Mouse (Mus musculus) bone marrow, adult 2 months (tissue): Measurements from ENCODE around the gene Fam102a. TPM values are rescaled to one million over a fixed set of nuclear protein-coding genes. Genes with fewer than 3 reads are reported as not detected.

ENCODE experiments used
- H3K27ac ChIP-seq: fragments of 200-500 bp; 2 replicates; pipeline ENCODE4 v1.5.1; 2012; ENCODE audit warnings: low read depth, mild to moderate bottlenecking, control low read depth, inconsistent platforms, low read length; ENCODE audit not compliant: control insufficient read depth, poor library complexity, insufficient read depth
- H3K4me1 ChIP-seq: fragments of 200-500 bp; 2 replicates; pipeline ENCODE4 v1.6.1; 2011; ENCODE audit warnings: low read length; ENCODE audit not compliant: control insufficient read depth, insufficient read depth
- H3K4me3 ChIP-seq: fragments of 200-500 bp; replicated peaks from 2 replicates; pipeline ENCODE3; 2011; ENCODE audit warnings: mild to moderate bottlenecking, low read depth, low read length, control low read depth; ENCODE audit not compliant: control insufficient read depth
- CTCF ChIP-seq: fragments of 200-500 bp; IDR thresholded peaks from 2 replicates; pipeline ENCODE4 v1.5.1; 2011; ENCODE audit warnings: low read length, control low read depth; ENCODE audit not compliant: control insufficient read depth, insufficient read depth
- POLR2A ChIP-seq: fragments of 200-500 bp; IDR thresholded peaks from 2 replicates; pipeline ENCODE4 v1.6.1; 2011; ENCODE audit warnings: low read depth, mild to moderate bottlenecking, control low read depth, low read length, borderline replicate concordance; ENCODE audit not compliant: control insufficient read depth
- WGBS: fragments of 180-500 bp; shearing (Covaris S2); methylation state at CpG from one replicate; pipeline ENCODE4 v1.1.7; 2018; 5-methylcytosine and 5-hydroxymethylcytosine counted together
- polyA plus RNA-seq: library from polyadenylated mRNA; stranded (reverse); fragments of >200 nt; gene quantifications from 2 replicates; pipeline ENCODE4 v1.2.4, GENCODE M21; 2011; ENCODE audit warnings: low replicate concordance; ENCODE audit not compliant: missing spikeins, insufficient read depth, insufficient read length

Fam102a gene
- polyA plus RNA-seq, 1 experiment: 5.4 TPM

GRCm38 (mm10) chr2:32520034-32520990 lies 14.8 kb upstream of the Fam102a start:
- Histone ChIP-seq H3K4me3 (no peak overlapping the region), H3K4me1 (no peaks in the 10 kb centered on the region), H3K27ac (no peak overlapping the region)
- TF ChIP-seq CTCF: no peak
- no peak for TF ChIP-seq POLR2A
- WGBS: 57% methylated on average over 7 of the region's 8 CpGs

DNA sequence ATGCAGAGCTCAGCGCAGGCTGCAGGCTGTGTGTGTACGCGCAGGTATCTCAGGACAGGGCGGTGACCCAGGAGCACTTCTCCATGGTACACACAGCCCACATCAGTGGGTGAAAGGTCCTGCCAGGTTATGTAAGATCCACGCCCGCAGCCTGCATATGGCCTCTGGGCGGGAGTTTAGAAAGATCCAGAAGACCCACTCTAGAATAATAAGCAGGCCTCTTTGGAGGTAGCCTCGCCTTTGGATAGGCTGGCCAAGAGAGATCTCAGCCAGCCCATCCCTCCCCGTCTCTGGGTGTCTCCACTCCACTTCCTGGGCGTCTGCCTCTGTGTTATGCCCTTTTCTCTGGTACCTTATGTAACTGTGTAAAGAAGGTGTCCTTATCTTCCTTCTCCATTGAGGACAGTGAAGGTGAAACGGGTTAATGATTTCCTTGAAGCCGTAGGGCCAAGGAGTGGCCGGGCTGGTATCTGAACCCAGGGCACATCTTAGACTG lies 10.5 kb upstream of the Fam102a start:
- 85% methylated on average over 13 of the region's 13 CpGs for WGBS

DNA sequence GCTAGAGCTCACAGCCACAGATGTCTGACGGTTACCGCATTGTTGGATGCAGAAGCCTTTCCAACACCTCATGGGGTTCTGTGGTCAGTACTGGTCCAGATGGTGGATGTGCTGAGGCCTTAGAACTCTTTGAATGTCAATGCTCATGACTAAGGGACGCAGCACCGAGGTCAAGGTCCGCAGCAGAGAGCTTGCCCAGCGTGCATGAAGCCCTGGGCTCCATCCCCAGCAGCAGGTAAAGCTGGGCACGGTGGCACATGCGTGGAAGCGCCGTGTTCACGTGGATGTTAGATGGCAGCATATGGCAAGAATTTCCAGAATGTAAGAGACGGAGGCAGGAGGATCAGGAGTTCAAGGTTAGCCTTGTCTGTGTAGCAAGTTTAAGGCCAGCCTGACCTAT lies 9.3 kb upstream of the Fam102a start:
- H3K4me1 ChIP-seq: no peaks in the 10 kb centered on the region
- no peak for TF ChIP-seq POLR2A
- no peak for TF ChIP-seq CTCF
- no peak overlapping the region for H3K4me3 ChIP-seq
- WGBS: 90% methylated on average over 12 of the region's 12 CpGs
- no peak overlapping the region for H3K27ac ChIP-seq

More for the DNA sequence above, 10.5 kb upstream of the Fam102a start:
- Histone ChIP-seq H3K27ac (no peak overlapping the region), H3K4me3 (no peak overlapping the region), H3K4me1 (no peaks in the 10 kb centered on the region)
- TF ChIP-seq POLR2A: no peak
- TF ChIP-seq CTCF: no peak

GRCm38 (mm10) chr2:32527468-32527966 lies 7.6 kb upstream of the Fam102a start:
- WGBS: 88% methylated on average over 14 of the region's 14 CpGs
- H3K4me3 ChIP-seq: no peak overlapping the region
- no peaks in the 10 kb centered on the region for H3K4me1 ChIP-seq
- TF ChIP-seq CTCF (no peak), POLR2A (no peak)
- no peak overlapping the region for H3K27ac ChIP-seq

GRCm38 (mm10) chr2:32528326-32528725 lies 6.8 kb upstream of the Fam102a start:
- H3K4me1 ChIP-seq: no peaks in the 10 kb centered on the region
- TF ChIP-seq CTCF (no peak), POLR2A (no peak)
- 85% methylated on average over 1 of the region's 1 CpGs for WGBS
- H3K27ac ChIP-seq: no peak overlapping the region
- no peak overlapping the region for H3K4me3 ChIP-seq

GRCm38 (mm10) chr2:32530479-32530878 lies 4.7 kb upstream of the Fam102a start:
- H3K4me3 ChIP-seq: no peak overlapping the region
- TF ChIP-seq CTCF (no peak), POLR2A (no peak)
- WGBS: 8% methylated on average over 2 of the region's 2 CpGs
- H3K27ac ChIP-seq: no peak overlapping the region
- no peaks in the 10 kb centered on the region for H3K4me1 ChIP-seq

DNA sequence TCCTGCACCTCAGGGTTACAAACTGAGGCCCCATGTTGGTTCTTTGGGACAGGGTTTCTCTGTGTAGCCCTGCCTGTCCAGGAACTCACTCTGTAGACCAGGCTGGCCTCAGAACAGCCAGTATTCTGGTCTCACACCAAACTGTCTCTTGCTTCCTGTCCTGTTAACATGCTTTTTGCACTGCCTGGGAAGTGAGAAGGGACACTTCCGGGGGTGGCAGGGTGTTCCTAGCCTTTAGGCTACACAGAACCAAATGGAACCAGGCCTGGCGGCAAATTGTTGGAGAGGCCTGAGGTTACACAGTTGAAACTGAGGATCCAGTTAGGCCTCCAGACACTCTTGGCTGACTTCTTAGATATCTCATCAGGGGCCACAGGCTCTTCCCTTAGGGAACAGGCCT lies 2.0 kb upstream of the Fam102a start:
- peaks cover 1% of the 10 kb centered on the region; the same call in 1 of the 2 replicates for H3K4me1 ChIP-seq
- TF ChIP-seq POLR2A: no peak
- no peak for TF ChIP-seq CTCF
- no peak overlapping the region for H3K4me3 ChIP-seq
- WGBS: 65% methylated on average over 2 of the region's 2 CpGs
- no peak overlapping the region for H3K27ac ChIP-seq

- Histone ChIP-seq H3K4me3 (peak overlapping the region; percentile 71), H3K4me1 (peaks cover 4% of the 10 kb centered on the region; the same call in 1 of the 2 replicates), H3K27ac (peak overlapping the region; percentile 43)
- WGBS: 10% methylated on average over 13 of the region's 13 CpGs
- no peak for TF ChIP-seq CTCF
- no peak for TF ChIP-seq POLR2A
Observed at GRCm38 (mm10) chr2:32534061-32534732, 935 bp upstream of the Fam102a start.
